In genomic region chr9:13807657-13808056, GRCm38 (mm10) we compare ENCODE assay signal across 27 mouse cellular contexts.
"Had no signal": no experiment of that assay in that cellular context is flagged by ENCODE, and none has a peak within 500 bp of the region (broad histone marks: within the 10 kb centered on the region; RNA-seq: fewer than 3 reads in every experiment).

No protein-coding gene starts in this region.

- H3K4me1 ChIP-seq: embryonic facial prominence, embryonic 10.5 days; embryonic facial prominence, embryonic 12.5 days; embryonic facial prominence, embryonic 13.5 days; embryonic facial prominence, embryonic 15.5 days; forebrain, embryonic 10.5 days; forebrain, embryonic 12.5 days; forebrain, embryonic 13.5 days; forebrain, embryonic 15.5 days had no signal

- ATAC-seq: forebrain, embryonic 13.5 days; forebrain, embryonic 14.5 days; forebrain, embryonic 15.5 days; forebrain, embryonic 16.5 days; forebrain, postnatal 0 days had no signal

- H3K9ac ChIP-seq: embryonic facial prominence, embryonic 12.5 days; embryonic facial prominence, embryonic 13.5 days; embryonic facial prominence, embryonic 15.5 days; forebrain, embryonic 12.5 days; forebrain, embryonic 13.5 days; forebrain, embryonic 15.5 days; forebrain, postnatal 0 days had no signal

- H3K27ac ChIP-seq: embryonic facial prominence, embryonic 10.5 days; embryonic facial prominence, embryonic 12.5 days; embryonic facial prominence, embryonic 13.5 days; embryonic facial prominence, embryonic 15.5 days; forebrain, embryonic 10.5 days; forebrain, embryonic 12.5 days; forebrain, embryonic 13.5 days; forebrain, embryonic 15.5 days; gastrocnemius, adult 2 months; heart, adult 2 months had no signal

- H3K9me3 ChIP-seq: embryonic facial prominence, embryonic 10.5 days; embryonic facial prominence, embryonic 12.5 days; embryonic facial prominence, embryonic 13.5 days; embryonic facial prominence, embryonic 15.5 days; forebrain, embryonic 10.5 days; forebrain, embryonic 12.5 days; forebrain, embryonic 13.5 days; forebrain, embryonic 15.5 days had no signal

- H3K4me2 ChIP-seq: embryonic facial prominence, embryonic 12.5 days; embryonic facial prominence, embryonic 13.5 days; embryonic facial prominence, embryonic 15.5 days; forebrain, embryonic 12.5 days; forebrain, embryonic 13.5 days; forebrain, embryonic 15.5 days had no signal

- H3K27me3 ChIP-seq: embryonic facial prominence, embryonic 12.5 days; embryonic facial prominence, embryonic 13.5 days; embryonic facial prominence, embryonic 15.5 days; forebrain, embryonic 12.5 days; forebrain, embryonic 13.5 days; forebrain, embryonic 15.5 days had no signal

- DNase-seq: cerebellum, adult 8-10 months; cerebellum, adult 9-10 months; cerebellum, adult 9-11 months; cerebellum, postnatal 10 days; cerebellum, postnatal 14 days; cerebellum, postnatal 25 days; cerebellum, postnatal 36 days; embryo, embryonic 11 days; forebrain, postnatal 0 days; gastrocnemius, adult 2 months; gastrocnemius, postnatal 10 days; gastrocnemius, postnatal 14 days; gastrocnemius, postnatal 25 days; gastrocnemius, postnatal 36 days; heart, adult 18-20 months; heart, adult 2 months had no signal

- H3K4me3 ChIP-seq: embryonic facial prominence, embryonic 10.5 days; embryonic facial prominence, embryonic 12.5 days; embryonic facial prominence, embryonic 13.5 days; embryonic facial prominence, embryonic 15.5 days; erythroblast, embryonic 14.5 days; forebrain, embryonic 10.5 days; forebrain, embryonic 12.5 days; forebrain, embryonic 13.5 days; forebrain, embryonic 15.5 days; gastrocnemius, adult 2 months; heart, adult 2 months had no signal
